Mouse (Mus musculus) liver, embryonic 15.5 days (tissue): Measurements from ENCODE around the gene Dkkl1. TPM values are rescaled to one million over a fixed set of nuclear protein-coding genes. Genes with fewer than 3 reads are reported as not detected.
"Not testable (repeated sequence)": the region's sequence is repeated elsewhere in the genome, so short reads cannot be mapped to it uniquely, and the experiment has no call there.

Experiments used
- ATAC-seq: fragments of 200-750 bp; cut with Nextera tagmentation; 2 replicates; pipeline ENCODE4 v1.8.0; 2017; ENCODE audit warnings: moderate number of reproducible peaks, mild to moderate bottlenecking, moderate library complexity; ENCODE audit not compliant: insufficient read depth
- H3K27ac ChIP-seq: fragments of 300-500 bp; sonication (generic); replicated peaks from 2 replicates; pipeline ENCODE4 v1.5.1; 2015; ENCODE audit warnings: mild to moderate bottlenecking, inconsistent platforms
- H3K27me3 ChIP-seq: fragments of 300-500 bp; sonication (generic); 2 replicates; pipeline ENCODE4 v1.6.1; 2015; ENCODE audit warnings: mild to moderate bottlenecking, inconsistent platforms
- H3K36me3 ChIP-seq: fragments of 300-500 bp; sonication (generic); replicated peaks from 2 replicates; pipeline ENCODE4 v1.6.1; 2015; ENCODE audit warnings: moderate library complexity, mild to moderate bottlenecking, inconsistent platforms
- H3K4me1 ChIP-seq: fragments of 300-500 bp; sonication (generic); replicated peaks from 2 replicates; pipeline ENCODE4 v1.6.1; 2015; ENCODE audit warnings: inconsistent platforms
- H3K4me2 ChIP-seq: fragments of 300-500 bp; sonication (generic); 2 replicates; pipeline ENCODE4 v1.6.1; 2015; ENCODE audit warnings: moderate library complexity, mild to moderate bottlenecking, inconsistent platforms
- H3K4me3 ChIP-seq: fragments of 300-500 bp; sonication (generic); replicated peaks from 2 replicates; pipeline ENCODE4 v1.5.1; 2015; ENCODE audit warnings: mild to moderate bottlenecking, inconsistent platforms
- H3K9ac ChIP-seq: fragments of 300-500 bp; sonication (generic); 2 replicates; pipeline ENCODE4 v1.6.1; 2015; ENCODE audit warnings: moderate library complexity, mild to moderate bottlenecking, inconsistent platforms
- H3K9me3 ChIP-seq: fragments of 300-500 bp; sonication (generic); replicated peaks from 2 replicates; pipeline ENCODE4 v1.6.1; 2016; ENCODE audit warnings: inconsistent platforms
- WGBS: fragments of 180-500 bp; shearing (Covaris S2); methylation state at CpG from one replicate; pipeline ENCODE4 v1.1.7; 2015; ENCODE audit warnings: mixed read lengths; ENCODE audit not compliant: insufficient replicate concordance; 5-methylcytosine and 5-hydroxymethylcytosine counted together
- polyA plus RNA-seq: library from polyadenylated mRNA; unstranded; fragments of >200 nt; fragmentation: Nextera tagmentation; extraction: Ambion mirVana; gene quantifications from 2 replicates; pipeline ENCODE4 v1.2.1, GENCODE M21; 2015

The Dkkl1 gene
- polyA plus RNA-seq, 1 experiment from 2014 or later: 2.4 TPM

- peaks cover 97% of the 10 kb centered on the region for H3K27me3 ChIP-seq
- no peak overlapping the region for H3K9ac ChIP-seq
- H3K4me3 ChIP-seq: no peak overlapping the region
- no peak overlapping the region for H3K27ac ChIP-seq
- H3K9me3 ChIP-seq: no peaks in the 10 kb centered on the region
- H3K4me2 ChIP-seq: no peak overlapping the region
- WGBS: 2% methylated on average over 31 of the region's 31 CpGs
- ATAC-seq: no peak
- no peaks in the 10 kb centered on the region for H3K36me3 ChIP-seq
- peaks cover 5% of the 10 kb centered on the region for H3K4me1 ChIP-seq
These were observed 35.6 kb downstream of the Dkkl1 start for GRCm38 (mm10) chr7:45176356-45176755.

GRCm38 (mm10) chr7:45175929-45176328 lies 36.0 kb downstream of the Dkkl1 start:
- Histone ChIP-seq H3K9ac (no peak overlapping the region), H3K36me3 (no peaks in the 10 kb centered on the region), H3K4me2 (no peak overlapping the region), H3K27me3 (peaks cover 96% of the 10 kb centered on the region), H3K4me3 (no peak overlapping the region), H3K9me3 (no peaks in the 10 kb centered on the region), H3K27ac (no peak overlapping the region), H3K4me1 (peaks cover 3% of the 10 kb centered on the region; the same call in 1 of the 2 replicates)
- WGBS: 4% methylated on average over 23 of the region's 23 CpGs
- no peak for ATAC-seq

DNA sequence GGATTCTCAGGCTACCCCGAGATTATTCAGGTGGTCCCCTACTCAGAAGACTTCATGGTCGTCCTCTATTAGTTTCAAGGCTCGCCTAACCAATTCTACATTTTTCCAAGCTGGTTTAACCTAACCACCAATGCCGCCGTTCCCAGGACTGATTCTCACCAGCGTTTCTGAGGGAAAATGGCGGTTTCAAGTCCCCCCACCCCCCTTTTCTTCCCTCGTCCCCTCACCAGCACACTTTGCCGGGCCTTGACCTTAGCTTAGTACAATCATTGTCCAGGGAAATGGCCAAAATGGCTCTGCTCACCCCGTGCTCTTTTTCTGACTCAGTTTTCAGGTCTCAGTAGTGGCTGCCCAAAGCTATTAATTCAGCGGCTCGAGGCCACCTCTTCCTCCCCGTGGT lies 36.5 kb downstream of the Dkkl1 start:
- 1% methylated on average over 13 of the region's 13 CpGs for WGBS
- no peak for ATAC-seq
- H3K4me3 ChIP-seq: no peak overlapping the region

GRCm38 (mm10) chr7:45174567-45175280 lies 37.2 kb downstream of the Dkkl1 start:
- peaks cover 3% of the 10 kb centered on the region; the same call in 1 of the 2 replicates for H3K4me1 ChIP-seq
- ATAC-seq: no peak
- no peaks in the 10 kb centered on the region for H3K36me3 ChIP-seq
- peaks cover 7% of the 10 kb centered on the region for H3K9me3 ChIP-seq
- H3K4me3 ChIP-seq: no peak overlapping the region
- no peak overlapping the region for H3K4me2 ChIP-seq
- H3K27ac ChIP-seq: no peak overlapping the region
- WGBS: 3% methylated on average over 29 of the region's 29 CpGs
- no peak overlapping the region for H3K9ac ChIP-seq
- peaks cover 96% of the 10 kb centered on the region for H3K27me3 ChIP-seq

More for the DNA sequence above, 36.5 kb downstream of the Dkkl1 start:
- Histone ChIP-seq H3K9ac (no peak overlapping the region), H3K36me3 (no peaks in the 10 kb centered on the region), H3K4me2 (no peak overlapping the region), H3K27me3 (peaks cover 96% of the 10 kb centered on the region), H3K4me1 (peaks cover 3% of the 10 kb centered on the region; the same call in 1 of the 2 replicates), H3K27ac (no peak overlapping the region), H3K9me3 (no peaks in the 10 kb centered on the region)

DNA sequence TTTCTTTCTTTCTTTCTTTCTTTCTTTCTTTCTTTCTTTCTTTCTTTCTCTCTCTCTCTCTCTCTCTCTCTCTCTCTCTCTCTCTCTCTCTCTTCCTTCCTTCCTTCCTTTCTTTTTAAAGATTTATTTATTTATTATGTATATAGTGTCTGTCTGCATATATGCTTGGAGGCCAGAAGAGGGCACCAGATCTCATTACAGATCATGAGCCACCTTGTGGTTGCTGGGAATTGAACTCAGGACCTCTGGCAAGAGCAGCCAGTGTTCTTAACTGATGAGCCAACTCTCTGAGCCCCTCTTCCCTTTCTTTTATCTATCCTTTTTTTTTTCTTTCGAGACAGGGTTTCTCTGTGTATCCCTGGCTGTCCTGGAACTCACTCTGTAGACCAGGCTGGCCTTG lies 38.2 kb downstream of the Dkkl1 start:
- H3K27ac ChIP-seq, ATAC-seq, H3K9ac ChIP-seq, H3K4me3 ChIP-seq, H3K4me2 ChIP-seq, H3K36me3 ChIP-seq, H3K4me1 ChIP-seq: not testable (repeated sequence)
- 43% methylated on average over 1 of the region's 1 CpGs for WGBS
- Histone ChIP-seq H3K9me3 (peaks cover 13% of the 10 kb centered on the region), H3K27me3 (peaks cover 96% of the 10 kb centered on the region)

- H3K9me3 ChIP-seq: peaks cover 13% of the 10 kb centered on the region
- no peak for ATAC-seq
- 46% methylated on average over 7 of the region's 7 CpGs for WGBS
- no peak overlapping the region for H3K4me2 ChIP-seq
- peaks cover 3% of the 10 kb centered on the region; the same call in 1 of the 2 replicates for H3K4me1 ChIP-seq
- H3K9ac ChIP-seq: no peak overlapping the region
- H3K36me3 ChIP-seq: no peaks in the 10 kb centered on the region
- no peak overlapping the region for H3K27ac ChIP-seq
- H3K27me3 ChIP-seq: peaks cover 96% of the 10 kb centered on the region
- H3K4me3 ChIP-seq: no peak overlapping the region
These were observed 39.0 kb downstream of the Dkkl1 start for GRCm38 (mm10) chr7:45172974-45173373.

GRCm38 (mm10) chr7:45169495-45169894 lies 42.5 kb downstream of the Dkkl1 start:
- Histone ChIP-seq H3K9me3 (peaks cover 13% of the 10 kb centered on the region), H3K4me2 (no peak overlapping the region), H3K4me3 (no peak overlapping the region), H3K4me1 (no peaks in the 10 kb centered on the region), H3K27me3 (peaks cover 96% of the 10 kb centered on the region), H3K36me3 (no peaks in the 10 kb centered on the region), H3K9ac (no peak overlapping the region), H3K27ac (no peak overlapping the region)
- ATAC-seq: no peak
- WGBS: 66% methylated on average over 3 of the region's 3 CpGs

DNA sequence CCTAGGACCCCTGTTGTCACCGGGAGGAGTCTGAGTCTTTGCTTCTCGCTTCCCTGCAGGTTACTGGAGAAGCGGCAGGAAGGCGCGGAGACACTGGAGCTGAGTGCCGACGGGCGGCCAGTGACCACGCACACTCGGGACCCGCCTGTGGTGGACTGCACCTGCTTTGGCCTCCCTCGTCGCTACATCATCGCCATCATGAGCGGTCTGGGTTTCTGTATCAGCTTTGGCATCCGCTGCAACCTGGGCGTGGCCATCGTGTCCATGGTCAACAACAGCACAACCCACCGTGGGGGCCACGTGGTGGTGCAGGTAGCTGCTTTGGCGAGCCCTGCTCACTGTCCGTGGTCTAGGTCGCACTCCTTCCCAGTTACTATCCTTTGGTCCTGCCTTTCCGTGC lies 43.3 kb downstream of the Dkkl1 start:
- 7% methylated on average over 24 of the region's 24 CpGs for WGBS

GRCm38 (mm10) chr7:45167761-45168445 lies 44.0 kb downstream of the Dkkl1 start:
- 4% methylated on average over 19 of the region's 19 CpGs for WGBS
- H3K27me3 ChIP-seq: peaks cover 99% of the 10 kb centered on the region
- peaks cover 13% of the 10 kb centered on the region for H3K9me3 ChIP-seq
- H3K4me2 ChIP-seq: no peak overlapping the region
- no peak for ATAC-seq
- no peaks in the 10 kb centered on the region for H3K36me3 ChIP-seq
- H3K4me3 ChIP-seq: no peak overlapping the region
- H3K27ac ChIP-seq: no peak overlapping the region
- peaks cover 8% of the 10 kb centered on the region for H3K4me1 ChIP-seq
- no peak overlapping the region for H3K9ac ChIP-seq

More for the DNA sequence above, 43.3 kb downstream of the Dkkl1 start:
- H3K27me3 ChIP-seq: peaks cover 97% of the 10 kb centered on the region
- no peak overlapping the region for H3K4me3 ChIP-seq
- H3K9ac ChIP-seq: no peak overlapping the region
- no peaks in the 10 kb centered on the region for H3K36me3 ChIP-seq
- peaks cover 13% of the 10 kb centered on the region for H3K9me3 ChIP-seq
- ATAC-seq: no peak
- no peak overlapping the region for H3K4me2 ChIP-seq
- H3K27ac ChIP-seq: no peak overlapping the region
- peaks cover 6% of the 10 kb centered on the region for H3K4me1 ChIP-seq

DNA sequence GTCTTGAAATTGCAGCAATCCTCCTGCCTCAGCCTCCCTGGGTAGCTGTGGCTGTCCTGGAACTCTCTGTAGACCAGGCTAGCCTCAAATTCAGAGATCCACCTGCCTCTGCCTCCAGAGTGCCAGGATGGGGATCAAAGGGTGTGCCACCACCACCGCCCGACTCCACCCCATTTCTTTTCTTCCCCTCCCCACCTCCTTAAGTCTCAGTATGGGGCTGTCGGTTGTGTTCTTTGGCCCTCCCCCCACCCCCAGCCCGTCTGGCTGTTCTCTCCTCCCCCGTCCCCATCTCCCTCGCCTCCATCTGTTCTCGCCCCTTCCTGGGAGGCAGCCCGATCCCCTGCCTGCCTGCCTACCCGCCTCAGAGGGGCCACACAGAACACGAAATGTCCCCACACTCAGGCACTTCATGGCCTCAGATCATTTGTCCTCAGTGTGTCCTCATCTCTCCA lies 45.0 kb downstream of the Dkkl1 start:
- H3K27me3 ChIP-seq: peaks cover 98% of the 10 kb centered on the region
- no peak overlapping the region for H3K4me2 ChIP-seq
- ATAC-seq: no peak
- H3K27ac ChIP-seq: no peak overlapping the region
- H3K9me3 ChIP-seq: peaks cover 13% of the 10 kb centered on the region
- no peak overlapping the region for H3K9ac ChIP-seq
- H3K4me1 ChIP-seq: peaks cover 15% of the 10 kb centered on the region
- H3K4me3 ChIP-seq: no peak overlapping the region
- H3K36me3 ChIP-seq: no peaks in the 10 kb centered on the region
- WGBS: 16% methylated on average over 10 of the region's 10 CpGs

GRCm38 (mm10) chr7:45165701-45166100 lies 46.2 kb downstream of the Dkkl1 start:
- Histone ChIP-seq H3K27me3 (peaks cover 85% of the 10 kb centered on the region), H3K36me3 (no peaks in the 10 kb centered on the region), H3K4me2 (no peak overlapping the region), H3K4me3 (no peak overlapping the region), H3K9me3 (peaks cover 13% of the 10 kb centered on the region), H3K27ac (no peak overlapping the region), H3K4me1 (peaks cover 21% of the 10 kb centered on the region), H3K9ac (no peak overlapping the region)
- 49% methylated on average over 11 of the region's 11 CpGs for WGBS
- no peak for ATAC-seq
